Mouse (Mus musculus) T-helper 2 cell (primary cell): ENCODE data around the gene Med10.

Source experiments
- in situ Hi-C: fragments of 300-600 bp; cut with MboI, MseI; formaldehyde crosslinking; loops from one replicate; pipeline ENCODE4 v1.15.1; 2025; ENCODE audit warnings: high pct_unique_total_duplicates

The Med10 gene

DNA sequence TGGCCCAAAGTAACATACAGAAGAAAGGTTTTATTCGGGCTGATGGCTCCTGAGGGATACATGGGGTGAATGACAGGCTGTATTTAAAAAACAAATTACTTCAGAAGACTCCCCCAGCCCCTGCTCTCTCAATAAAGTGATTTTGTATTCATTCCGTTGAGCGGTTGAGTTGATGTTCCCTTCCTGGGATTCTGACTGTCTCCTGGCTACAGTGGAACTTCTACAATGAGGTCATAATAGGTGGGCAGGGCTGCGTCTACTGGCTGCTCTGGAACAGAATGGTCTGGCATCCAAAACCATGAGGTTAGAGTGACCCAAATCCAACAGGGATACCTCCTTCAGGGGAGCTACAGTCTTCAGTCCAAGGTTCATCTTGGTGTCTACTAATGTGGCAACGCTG, at the start of gene Med10:
TSS of gene Med10 (plus strand) at position 301 of the 400 bp plus-strand sequence.
- in situ Hi-C loops, result loop anchor here (10.0 to 25.0 kb wide), 4 partner anchors 57 to 1215 kb away; partner anchors contain the start of genes 1700001L19Rik, Fastkd3, Ice1 and Mtrr

DNA sequence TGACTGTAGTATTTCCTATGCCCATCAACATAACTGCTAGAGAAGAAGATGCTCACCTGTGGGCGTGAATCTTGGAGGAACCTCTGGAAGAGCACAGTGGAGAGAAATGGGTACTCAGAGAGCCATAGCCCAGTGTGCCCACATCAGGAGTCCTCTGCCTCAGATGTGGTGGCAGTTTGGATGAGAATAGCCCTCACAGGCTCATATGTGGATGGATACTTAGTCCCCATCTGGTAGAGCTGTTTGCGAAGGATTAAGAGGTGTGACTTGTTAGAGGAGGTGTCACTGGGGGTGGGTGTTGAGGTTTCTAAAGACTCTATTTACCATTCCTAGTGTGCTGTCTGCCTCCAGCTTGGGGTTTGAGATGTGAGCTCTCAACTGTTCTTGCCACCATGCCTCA, 49.3 kb upstream of the Med10 start:
- in situ Hi-C loops, result no loop called here

DNA sequence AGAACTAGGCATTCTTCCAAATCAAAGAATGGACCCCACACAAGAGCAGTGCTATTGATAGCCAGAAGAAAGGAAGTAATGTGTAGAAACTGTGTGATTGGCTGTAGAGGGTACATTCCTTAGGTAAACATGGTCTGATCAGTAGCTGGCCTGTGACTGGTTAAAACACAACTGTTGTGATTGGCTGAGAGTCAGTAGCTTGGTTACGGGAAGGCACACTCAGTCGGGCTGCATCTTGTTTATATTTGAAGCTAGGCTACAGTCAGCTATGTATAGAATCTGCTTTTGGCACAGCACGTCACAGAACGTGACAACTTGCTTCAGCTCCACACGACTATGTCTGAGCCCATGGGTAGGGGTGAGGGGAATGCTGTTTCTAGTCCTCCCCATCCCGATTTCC, 43.2 kb upstream of the Med10 start:
- in situ Hi-C loops, result no loop called here

DNA sequence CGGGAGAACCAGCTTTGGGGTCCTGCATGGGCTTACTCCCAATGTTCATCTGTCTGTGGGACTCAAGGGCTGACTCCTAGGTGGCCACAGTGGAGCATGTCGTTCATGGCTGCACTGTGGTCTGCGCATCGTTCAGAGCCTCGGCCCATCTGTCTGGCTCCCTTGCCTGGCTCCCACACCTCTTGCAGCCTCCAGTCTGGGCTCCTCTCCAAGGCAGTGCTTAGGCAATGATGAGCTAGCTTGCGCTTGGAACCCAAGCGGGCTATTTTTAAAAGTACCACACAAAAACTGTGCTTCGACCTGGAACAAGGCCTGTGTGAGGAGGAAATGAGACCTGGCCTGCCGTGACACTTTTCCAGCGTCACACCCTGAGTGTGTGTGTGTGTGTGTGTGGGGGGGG, 40.8 kb upstream of the Med10 start:
- in situ Hi-C loops, result no loop called here

DNA sequence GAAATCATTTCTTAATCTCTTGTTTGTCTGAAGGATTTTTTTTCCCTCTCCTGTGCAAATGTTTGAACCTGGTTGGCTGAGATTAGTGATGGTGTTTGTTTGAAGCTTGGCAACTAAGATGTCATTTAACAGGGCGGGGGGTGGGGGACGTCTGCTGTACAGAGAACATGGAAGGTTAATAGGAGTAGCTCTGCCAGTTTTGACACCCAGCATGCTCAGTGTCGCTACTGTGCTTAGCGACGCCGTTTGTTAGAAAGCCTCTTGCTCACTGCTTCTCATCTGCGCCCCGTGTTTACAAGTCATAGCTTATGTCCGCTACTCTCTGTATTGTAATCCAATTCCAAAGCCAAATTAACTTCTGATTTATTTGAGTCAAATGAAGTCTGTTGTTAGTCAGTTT, 37.5 kb upstream of the Med10 start:
- in situ Hi-C loops, result no loop called here

DNA sequence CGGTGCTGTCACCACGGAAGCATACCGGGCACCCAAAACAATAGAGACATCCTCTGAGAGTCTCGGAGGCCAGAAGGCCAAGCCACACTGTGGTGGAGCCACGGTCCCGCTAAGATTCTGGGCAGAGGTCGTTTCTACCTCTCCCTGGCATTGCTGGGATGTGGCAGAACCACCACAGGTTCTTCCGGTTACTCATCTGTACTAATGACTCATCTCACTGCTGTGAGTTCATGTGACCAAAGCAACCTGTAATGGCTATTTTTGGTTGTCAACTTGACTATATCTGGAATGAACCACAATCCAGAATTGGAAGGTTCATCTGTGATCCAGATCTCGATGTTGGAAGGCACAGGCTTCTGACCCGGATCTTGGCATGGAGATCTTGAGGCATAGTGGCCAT, 34.0 kb upstream of the Med10 start:
- in situ Hi-C loops, result no loop called here

DNA sequence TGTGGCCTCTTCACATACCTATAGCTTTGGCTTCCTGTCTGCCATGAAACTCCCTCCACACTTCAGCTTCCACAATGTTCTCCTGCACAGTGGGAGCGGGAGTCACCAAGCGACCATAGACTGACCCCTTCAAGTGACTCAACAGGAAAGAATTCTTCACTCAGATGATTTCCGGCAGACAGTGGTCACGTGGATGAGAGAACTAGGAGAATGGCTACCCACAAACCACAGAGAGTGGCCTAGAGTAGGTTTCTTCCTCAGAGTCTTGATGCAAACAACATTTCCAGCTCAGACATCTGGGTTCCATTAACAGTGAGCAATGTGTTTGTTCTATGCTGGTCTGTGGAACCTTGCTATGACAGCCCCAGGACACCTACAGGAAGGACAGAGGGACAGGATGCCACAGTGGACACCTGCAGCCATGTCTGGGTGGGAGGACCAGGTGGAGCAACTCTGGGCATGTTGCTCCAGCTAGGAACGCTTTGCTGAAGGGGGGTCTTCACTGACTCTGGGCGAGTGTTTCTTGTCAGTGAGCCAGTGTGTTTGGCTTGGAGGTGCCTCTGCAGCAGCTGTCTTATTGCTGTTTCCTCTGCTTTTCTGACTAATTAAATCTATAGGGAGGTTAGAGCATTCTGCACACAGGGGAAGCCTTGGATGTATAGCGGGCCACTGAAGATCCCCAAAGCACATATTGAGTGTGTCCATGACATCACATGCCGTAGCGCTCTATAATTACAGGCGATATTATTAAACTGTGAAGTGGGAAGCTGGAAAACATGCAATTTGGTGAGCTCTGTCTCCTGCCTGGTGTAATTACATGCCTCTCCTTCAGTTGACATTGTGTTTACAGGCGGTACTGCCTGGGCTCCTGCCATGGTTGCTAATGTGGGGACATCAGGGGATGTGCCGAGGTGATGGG, 31.4 kb upstream of the Med10 start:
- in situ Hi-C loops, result no loop called here

DNA sequence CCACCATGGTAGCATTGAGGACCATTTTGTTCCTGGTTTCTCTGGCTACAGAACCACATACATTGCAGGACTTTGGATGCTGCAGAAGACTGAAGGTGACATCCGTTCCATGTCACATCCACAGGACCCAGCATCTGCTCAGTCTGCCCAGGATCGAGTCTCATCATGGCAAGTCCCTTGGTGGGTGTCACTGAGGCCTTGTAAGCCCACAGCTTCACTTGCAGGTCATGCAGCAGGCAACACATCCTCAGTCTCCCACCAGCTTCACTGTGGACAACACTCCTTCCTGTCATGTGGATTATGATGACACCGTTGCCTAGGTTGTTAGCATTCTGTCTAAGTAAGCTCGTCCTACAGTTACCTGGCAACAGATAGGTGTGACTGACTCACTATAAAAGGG, 29.8 kb upstream of the Med10 start:
- in situ Hi-C loops, result no loop called here

DNA sequence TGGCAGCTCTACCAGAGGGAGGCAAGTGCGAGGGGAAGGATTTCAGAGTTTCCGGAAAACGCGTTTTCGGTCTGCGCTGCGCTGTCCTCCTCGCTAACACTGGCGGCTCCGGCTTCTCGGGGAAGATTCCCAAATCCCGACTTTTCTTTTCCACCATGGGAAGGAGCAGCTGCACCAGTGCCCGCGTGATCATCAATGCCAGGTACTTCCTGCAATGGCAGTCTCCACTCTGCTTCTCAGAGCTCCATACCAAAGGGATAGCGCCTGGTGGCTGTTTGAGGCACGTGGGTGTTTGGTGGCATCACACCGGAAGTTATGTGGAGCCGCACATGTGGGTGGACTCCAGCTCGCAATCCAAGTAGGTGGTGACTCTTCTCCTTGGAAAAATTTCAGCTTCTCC, 24.0 kb upstream of the Med10 start:
- in situ Hi-C loops, result no loop called here

DNA sequence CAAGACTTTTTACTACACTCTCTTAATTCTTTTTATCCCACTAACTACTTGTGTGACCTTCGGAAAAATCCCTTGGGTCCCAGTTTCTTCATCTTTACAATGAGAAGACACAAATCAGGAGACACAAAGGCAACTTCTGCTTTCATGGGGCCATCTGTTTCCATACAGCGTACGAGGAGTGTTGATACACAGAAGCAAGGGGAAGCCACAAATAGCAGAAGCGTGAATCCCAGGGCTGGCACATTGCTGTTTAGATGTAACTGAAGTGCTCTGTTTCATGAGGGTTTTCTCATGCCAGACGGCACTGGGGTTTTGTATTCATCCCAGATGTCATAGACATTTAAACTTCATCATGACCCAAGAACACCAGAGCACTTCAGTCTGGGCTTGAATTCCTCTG, 13.5 kb upstream of the Med10 start:
- in situ Hi-C loops, result no loop called here

DNA sequence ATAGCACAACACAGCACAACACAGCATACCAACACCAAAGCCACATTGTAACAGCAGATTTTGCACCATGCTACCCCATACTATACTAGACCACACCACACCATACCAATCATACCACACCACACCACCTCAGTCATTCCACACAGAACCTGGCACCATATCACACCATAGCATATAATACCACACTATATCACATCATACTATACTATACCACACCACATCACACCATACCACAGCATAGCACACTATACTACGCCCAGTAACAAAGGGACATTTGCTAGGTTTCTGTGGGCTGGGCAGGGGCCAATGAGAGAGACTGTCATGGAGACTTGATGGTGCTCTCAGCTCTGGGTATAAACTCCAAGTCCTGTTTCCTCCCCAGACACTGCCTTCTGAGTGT, 10.4 kb upstream of the Med10 start:
- in situ Hi-C loops, result no loop called here

DNA sequence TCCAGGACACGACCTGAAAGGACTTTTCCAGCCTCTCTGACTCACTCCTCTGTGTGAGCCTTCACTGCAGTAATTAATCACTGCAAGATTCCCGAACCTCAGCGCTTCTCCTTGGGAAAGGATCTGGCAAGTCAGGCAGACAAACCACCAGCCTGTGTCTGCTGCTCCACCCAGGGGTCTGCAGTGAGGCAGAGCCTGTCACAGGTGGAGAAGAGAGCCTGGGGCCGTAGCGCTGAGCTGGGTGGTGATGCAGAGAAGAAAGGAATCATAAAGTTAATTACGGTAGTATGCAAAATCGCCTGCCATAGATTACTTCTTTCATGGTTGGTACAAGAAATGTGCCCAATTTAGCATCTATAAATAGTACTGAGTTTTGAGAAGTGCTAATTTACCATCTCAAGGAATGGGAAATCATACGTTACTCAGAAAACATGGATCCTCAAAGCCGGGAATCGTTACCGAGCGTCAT, 9.6 kb upstream of the Med10 start:
- in situ Hi-C loops, result no loop called here

DNA sequence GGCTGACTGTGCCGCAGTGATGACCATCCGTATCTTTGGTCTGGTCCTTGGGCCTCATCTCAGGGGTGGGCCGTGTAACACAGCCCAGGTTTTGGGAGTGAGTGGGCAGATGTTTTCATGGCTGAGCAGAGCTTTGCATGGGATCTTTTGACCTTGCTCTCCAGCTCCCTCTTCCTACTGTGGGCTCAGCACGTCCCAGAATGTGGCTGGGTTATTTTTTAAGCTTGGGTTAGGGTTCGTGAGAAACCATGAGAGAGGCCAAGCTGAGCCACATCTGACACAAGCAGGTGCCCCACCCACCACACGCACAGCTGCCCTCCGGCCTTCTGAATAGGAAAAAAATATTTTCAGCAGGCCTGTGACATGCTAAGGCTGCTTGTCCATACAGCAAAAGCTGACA, 7.4 kb upstream of the Med10 start:
- in situ Hi-C loops, result no loop called here

DNA sequence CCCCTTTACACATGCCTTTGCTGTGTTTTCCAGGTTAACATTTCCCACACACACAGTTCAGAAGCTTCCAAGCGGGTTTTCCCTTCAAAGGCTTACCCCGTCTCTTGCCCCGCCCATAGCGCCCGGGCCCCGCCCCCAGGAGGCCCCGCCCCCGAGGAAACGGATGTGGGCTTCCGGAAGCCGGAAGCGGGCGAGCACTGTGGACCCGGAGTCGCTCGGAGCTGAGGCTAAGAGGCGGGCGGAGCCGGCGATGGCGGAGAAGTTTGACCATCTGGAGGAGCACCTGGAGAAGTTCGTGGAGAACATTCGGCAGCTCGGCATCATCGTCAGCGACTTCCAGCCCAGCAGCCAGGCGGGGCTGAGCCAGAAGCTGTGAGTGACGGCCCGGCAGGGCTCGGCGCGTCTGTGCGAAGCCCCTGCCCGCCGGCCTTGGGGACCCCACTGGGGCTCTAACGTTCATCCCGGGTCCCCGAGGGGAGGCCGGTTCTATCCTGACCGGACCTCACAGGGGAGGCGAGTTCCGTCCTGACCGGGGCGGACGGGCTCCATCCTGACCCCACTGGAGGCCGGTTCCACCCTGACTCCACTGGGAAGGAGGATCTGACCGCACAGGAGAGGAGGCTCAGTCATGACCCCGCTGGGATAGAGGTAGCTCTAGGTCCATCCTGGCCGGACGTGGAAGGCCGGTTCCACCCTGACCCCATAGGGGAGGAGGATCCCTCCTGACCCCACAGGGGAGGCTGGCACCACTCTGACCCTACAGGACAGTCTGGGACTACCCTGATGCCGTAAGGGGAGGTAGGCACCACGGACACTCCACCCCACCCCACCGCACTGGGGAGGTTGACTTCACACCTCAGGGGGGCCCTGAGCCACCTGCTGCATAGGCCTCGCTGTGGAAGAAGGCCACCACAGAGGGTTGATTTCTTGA, 7.8 kb downstream of the Med10 start:
- in situ Hi-C loops, result loop anchor here (10.0 to 25.0 kb wide), 4 partner anchors 65 to 1223 kb away; partner anchors contain the start of genes 1700001L19Rik, Fastkd3, Ice1 and Mtrr

DNA sequence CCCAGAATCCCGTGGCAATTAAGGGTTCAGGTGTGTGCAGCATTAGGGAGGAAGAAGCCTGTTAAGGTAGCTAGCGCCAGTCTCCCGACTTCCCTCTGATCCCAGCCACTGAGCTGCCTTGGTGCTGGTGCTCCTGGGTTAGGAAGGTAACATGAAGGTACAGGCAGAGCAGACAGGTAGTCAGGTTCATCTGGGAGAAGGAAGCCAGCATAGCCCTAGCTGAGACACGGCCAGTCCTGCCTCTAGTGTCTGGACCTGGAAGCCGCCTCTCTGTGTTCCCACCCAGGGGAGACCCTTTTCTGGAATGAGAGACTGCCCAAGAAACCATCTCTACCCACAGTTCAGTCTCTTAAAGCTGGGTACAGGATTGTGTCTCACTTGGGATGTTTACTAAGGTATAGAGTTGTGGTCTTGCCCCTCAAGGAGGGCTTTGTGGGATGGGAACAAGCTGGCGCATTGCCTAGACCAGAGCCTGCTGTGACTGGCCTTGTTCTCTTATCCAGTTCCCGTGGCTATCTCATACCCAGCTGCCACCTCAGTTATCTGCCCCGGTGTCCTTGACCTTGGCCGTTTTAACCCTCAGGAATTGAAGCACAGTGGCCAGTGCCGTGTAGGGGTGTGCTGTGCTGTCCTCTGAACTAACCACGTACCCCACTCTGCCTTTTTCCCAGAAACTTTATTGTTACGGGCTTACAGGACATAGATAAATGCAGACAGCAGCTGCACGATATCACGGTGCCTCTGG, 8.9 kb downstream of the Med10 start:
- in situ Hi-C loops, result loop anchor here (25.0 kb wide), 3 partner anchors 324 to 1224 kb away; partner anchors contain the start of genes 1700001L19Rik, Fastkd3, Ice1 and Mtrr

DNA sequence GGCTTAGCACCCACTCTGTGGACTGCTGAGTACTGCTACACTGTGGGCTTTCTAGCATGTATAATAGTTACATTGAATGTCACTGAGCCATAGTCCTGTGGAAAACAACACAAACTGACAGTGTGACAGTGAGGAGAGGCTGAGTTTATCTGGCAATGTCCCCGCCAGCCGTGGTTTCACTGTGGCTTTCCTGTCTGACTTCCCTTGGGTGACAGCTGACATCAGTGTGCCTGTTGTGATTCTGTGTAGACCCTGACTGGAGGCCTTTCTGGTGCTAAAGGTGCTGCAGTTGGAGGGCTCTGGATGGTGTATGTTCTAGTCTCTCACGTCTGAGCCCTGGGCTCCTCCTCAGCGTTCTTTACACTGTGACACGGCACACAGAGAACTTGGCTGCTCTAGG, 11.7 kb downstream of the Med10 start:
- in situ Hi-C loops, result loop anchor here (25.0 kb wide), 3 partner anchors 327 to 1227 kb away; partner anchors contain the start of genes 1700001L19Rik, Fastkd3, Ice1 and Mtrr

DNA sequence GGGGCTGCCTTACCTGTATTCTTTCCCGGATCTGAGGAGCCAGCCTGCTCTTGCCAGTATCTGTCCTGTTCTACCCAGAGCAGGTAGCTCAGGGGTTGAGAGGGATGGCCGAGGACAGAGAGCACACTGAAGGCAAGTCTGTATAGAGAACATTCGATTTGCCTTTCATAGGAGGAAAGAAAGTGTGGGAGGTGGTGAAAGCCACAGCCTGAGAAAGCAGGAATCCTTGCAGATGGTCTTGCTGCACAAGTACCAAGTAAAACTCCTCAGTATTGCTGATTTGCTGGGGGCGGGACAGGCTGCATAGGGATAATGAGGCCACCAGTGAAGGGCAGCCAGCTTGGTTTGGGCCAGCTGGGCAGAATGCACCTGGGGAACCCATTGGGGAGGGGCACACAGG, 16.1 kb downstream of the Med10 start:
- in situ Hi-C loops, result loop anchor here (25.0 kb wide), 3 partner anchors 331 to 1231 kb away; partner anchors contain the start of genes 1700001L19Rik, Fastkd3, Ice1 and Mtrr

DNA sequence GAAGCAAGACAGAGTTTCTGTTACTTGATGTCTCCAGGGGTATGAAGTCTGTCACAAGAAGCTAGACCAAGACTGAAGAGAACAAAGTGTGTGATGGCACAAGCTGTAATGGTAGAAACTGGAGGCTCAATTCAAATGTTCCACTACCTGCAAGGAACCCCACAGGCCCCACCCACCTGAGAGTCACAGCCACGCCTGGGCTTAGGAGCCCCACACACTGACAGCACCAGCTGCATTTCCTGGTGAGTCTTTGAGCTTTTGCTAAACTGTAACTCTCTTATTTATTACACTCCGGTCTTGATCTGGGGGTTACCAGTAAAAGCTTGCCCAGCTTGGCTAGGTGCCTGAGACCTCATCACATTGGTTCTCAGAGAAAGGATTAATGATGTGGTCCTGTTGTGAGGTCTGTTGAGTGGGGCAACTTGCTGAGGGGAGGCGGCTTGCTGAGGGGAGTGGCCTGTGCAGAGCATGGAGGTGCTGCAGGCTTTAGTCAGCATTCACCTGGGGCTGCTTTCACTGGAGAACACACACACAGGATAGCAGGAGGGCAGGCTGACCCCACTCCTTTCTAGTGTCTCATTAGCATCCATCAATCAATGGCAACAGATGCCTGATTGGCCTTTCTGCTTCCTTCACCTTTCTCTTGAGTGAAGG, 19.1 kb downstream of the Med10 start:
- in situ Hi-C loops, result loop anchor here (25.0 kb wide), 3 partner anchors 334 to 1234 kb away; partner anchors contain the start of genes 1700001L19Rik, Fastkd3, Ice1 and Mtrr

DNA sequence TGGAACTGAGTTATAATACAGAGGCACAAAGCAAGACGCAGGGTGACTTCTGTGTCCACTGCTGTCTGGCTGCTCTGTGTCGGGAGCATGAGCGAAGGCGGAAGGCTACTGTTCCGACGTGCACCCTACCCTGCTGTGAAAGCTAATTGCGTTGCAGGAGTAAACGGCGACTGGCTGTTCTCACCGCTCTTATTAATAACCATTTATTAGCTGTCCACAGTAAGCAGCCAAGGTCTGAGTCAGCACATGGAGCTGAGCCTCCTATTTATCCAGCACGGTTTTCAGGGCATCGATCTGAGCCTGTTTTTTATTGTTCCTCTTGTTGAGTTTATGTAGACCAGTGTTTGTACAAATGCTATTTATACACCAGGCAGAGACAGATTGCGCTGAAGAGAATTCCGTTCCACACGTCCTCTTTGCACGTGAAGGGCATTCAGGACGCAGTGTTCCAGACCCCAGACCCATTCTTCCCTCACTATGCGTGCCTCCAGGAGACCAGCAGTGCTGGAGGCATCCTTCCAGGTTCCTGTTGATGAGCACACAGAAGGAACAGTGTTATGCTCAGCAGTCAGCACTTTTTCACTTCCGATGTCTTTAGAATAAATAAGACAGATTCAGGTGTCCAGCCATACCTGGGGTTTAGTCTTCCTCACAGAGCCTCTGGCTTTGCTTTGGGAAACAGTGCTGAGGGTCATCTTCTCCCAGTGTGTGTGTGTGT, 21.9 kb downstream of the Med10 start:
- in situ Hi-C loops, result loop anchor here (25.0 kb wide), 3 partner anchors 337 to 1237 kb away; partner anchors contain the start of genes 1700001L19Rik, Fastkd3, Ice1 and Mtrr
